Mouse (Mus musculus) ES-E14 (cell line): ENCODE measurements around the gene Bcl9. TPM values are rescaled to one million over a fixed set of nuclear protein-coding genes. Genes with fewer than 3 reads are reported as not detected.
A peak's percentile ranks its signal among the peaks of the same experiment; 100 is the strongest.

Experiments used
- DNase-seq: peaks from one replicate; pipeline ENCODE4 v3.0.0-alpha.2; 2013; ENCODE audit warnings: low read depth, low spot score
- H3K27ac ChIP-seq: 2 replicates; pipeline ENCODE4 v1.5.1; 2012; ENCODE audit warnings: low read depth, mild to moderate bottlenecking, low read length, moderate library complexity, mixed read lengths; ENCODE audit not compliant: poor library complexity, insufficient read depth, severe bottlenecking
- H3K36me3 ChIP-seq: 2 replicates; pipeline ENCODE4 v1.6.1; 2012; ENCODE audit warnings: mild to moderate bottlenecking, low read length, moderate library complexity, mixed read lengths; ENCODE audit not compliant: control insufficient read depth, poor library complexity, insufficient read depth, severe bottlenecking
- H3K4me1 ChIP-seq, 2 experiments: fragments of 150-350 bp in 1 of 2; sonication (generic) in 1 of 2; 2 replicates each; pipeline ENCODE4 v1.6.1; 2012; ENCODE audit warnings: low read length in 2 of 2, mild to moderate bottlenecking in 1 of 2, mixed read lengths in 1 of 2; ENCODE audit not compliant: control insufficient read depth in 2 of 2, insufficient read depth in 2 of 2, poor library complexity in 1 of 2
- H3K4me3 ChIP-seq, 2 experiments: fragments of 150-350 bp in 1 of 2; sonication (generic) in 1 of 2; 2 replicates each; pipeline ENCODE4 v1.5.1; 2012; ENCODE audit warnings: low read length in 2 of 2, low read depth in 1 of 2, mild to moderate bottlenecking in 1 of 2, mixed read lengths in 1 of 2; ENCODE audit not compliant: insufficient read depth in 1 of 2, poor library complexity in 1 of 2, severe bottlenecking in 1 of 2
- H3K9ac ChIP-seq: 2 replicates; pipeline ENCODE4 v1.6.1; 2012; ENCODE audit warnings: low read depth, mild to moderate bottlenecking, low read length, mixed read lengths; ENCODE audit not compliant: poor library complexity, insufficient read depth, severe bottlenecking
- H3K9me3 ChIP-seq: fragments of 150-350 bp; sonication (generic); 2 replicates; pipeline ENCODE4 v1.6.1; 2012; ENCODE audit warnings: low read depth, mild to moderate bottlenecking, low read length; ENCODE audit not compliant: control insufficient read depth, insufficient read depth
- CHD2 ChIP-seq: IDR thresholded peaks from 2 replicates; pipeline ENCODE4 v1.6.1; 2014; ENCODE audit warnings: mild to moderate bottlenecking, low read depth, low read length, inconsistent platforms
- HCFC1 ChIP-seq: IDR thresholded peaks from 2 replicates; pipeline ENCODE4 v1.6.1; 2012; ENCODE audit warnings: low read length, inconsistent platforms, borderline replicate concordance; ENCODE audit not compliant: insufficient read depth
- MAFK ChIP-seq: IDR thresholded peaks from 2 replicates; pipeline ENCODE4 v1.6.1; 2014; ENCODE audit warnings: mild to moderate bottlenecking, low read depth, low read length, inconsistent platforms; ENCODE audit not compliant: insufficient read depth
- ZC3H11A ChIP-seq: IDR thresholded peaks from 2 replicates; pipeline ENCODE4 v1.6.1; 2012; ENCODE audit warnings: low read depth, mild to moderate bottlenecking, inconsistent platforms, low read length, borderline replicate concordance
- ZNF384 ChIP-seq: IDR thresholded peaks from 2 replicates; pipeline ENCODE4 v1.6.1; 2012; ENCODE audit warnings: low read depth, low read length, inconsistent platforms
- in situ Hi-C, 2 experiments: fragments of 600-800 bp; cut with MboI; formaldehyde crosslinking; loops; one replicate each; pipeline ENCODE4 v1.15.1; 2025; ENCODE audit warnings: low sequenced_read_pairs in 2 of 2, inconsistent platforms in 1 of 2; ENCODE audit not compliant: unreplicated experiment in 2 of 2
- total RNA-seq: library from RNA; depleted of rRNA; stranded (reverse); fragments of 300-350 nt; gene quantifications from 2 replicates; pipeline ENCODE4 v1.2.3, GENCODE M21; 2012

Gene Bcl9
- total RNA-seq, 1 experiment = 8.1 TPM

DNA sequence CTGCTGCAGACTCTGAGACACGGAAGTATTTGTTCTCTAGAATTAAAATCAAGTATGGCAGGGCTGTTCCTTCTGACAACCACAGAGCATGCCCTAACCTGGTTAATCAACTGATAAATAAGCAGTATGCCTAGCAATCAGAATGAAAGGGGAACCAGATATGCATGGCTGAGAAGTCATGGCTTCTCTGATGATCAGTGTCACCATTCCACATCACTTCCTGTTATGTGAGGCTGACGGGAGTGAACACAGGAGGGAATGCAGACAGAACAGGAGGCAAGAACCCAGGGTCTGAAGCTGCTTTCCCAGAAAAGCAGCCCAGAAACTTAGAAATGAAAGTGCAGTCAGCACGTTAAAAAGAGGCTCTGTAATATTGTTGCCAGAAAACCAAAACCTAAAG, 91.2 kb downstream of the Bcl9 start:
- TF ChIP-seq HCFC1 (no peak), CHD2 (no peak), ZC3H11A (no peak), MAFK (no peak), ZNF384 (no peak)
- Histone ChIP-seq H3K36me3 (peaks cover 34% of the 10 kb centered on the region), H3K4me3 (no peak overlapping the region), H3K4me1 (no peaks in the 10 kb centered on the region; a peak in 1 of 4 replicates), H3K9ac (no peak overlapping the region), H3K9me3 (no peaks in the 10 kb centered on the region), H3K27ac (no peak overlapping the region)
- in situ Hi-C loops = no loop called here
- no peak for DNase-seq

- DNase-seq = no peak
- Histone ChIP-seq H3K4me3 (no peak overlapping the region), H3K27ac (no peak overlapping the region), H3K36me3 (peaks cover 22% of the 10 kb centered on the region), H3K9ac (no peak overlapping the region), H3K4me1 (no peaks in the 10 kb centered on the region; a peak in 1 of 4 replicates), H3K9me3 (no peaks in the 10 kb centered on the region)
- in situ Hi-C loops = no loop called here
- no peak for TF ChIP-seq CHD2
- no peak for TF ChIP-seq MAFK
- TF ChIP-seq ZNF384 = no peak
- TF ChIP-seq HCFC1 = no peak
- TF ChIP-seq ZC3H11A = no peak
Observed at GRCm38 (mm10) chr3:97203880-97204279, 93.8 kb downstream of the Bcl9 start.

DNA sequence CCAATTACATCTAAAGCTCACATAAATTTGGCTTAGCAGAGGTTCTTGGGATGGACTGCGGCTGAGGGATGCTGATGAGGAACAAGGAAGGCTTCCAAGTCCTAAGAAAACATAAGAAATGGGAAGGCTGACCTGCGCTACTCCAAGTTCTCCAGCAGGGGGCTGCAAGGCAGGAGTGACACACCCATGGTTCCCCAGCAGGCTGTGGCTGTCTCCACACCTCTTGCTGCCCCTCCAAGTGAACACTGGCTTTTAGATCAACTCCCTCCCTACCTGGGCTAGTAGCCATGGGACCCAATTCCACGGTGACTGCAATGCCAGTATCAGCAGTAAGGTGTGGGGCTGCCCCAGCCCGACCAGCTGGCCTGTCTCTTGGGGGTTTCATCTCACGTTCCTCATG, 95.8 kb downstream of the Bcl9 start:
- H3K4me1 ChIP-seq = no peaks in the 10 kb centered on the region; a peak in 1 of 4 replicates
- no peaks in the 10 kb centered on the region for H3K9me3 ChIP-seq
- no peak overlapping the region for H3K9ac ChIP-seq
- TF ChIP-seq MAFK = no peak
- TF ChIP-seq CHD2 = no peak
- no peak for TF ChIP-seq HCFC1
- TF ChIP-seq ZC3H11A = peak; percentile 59; the same call in 1 of the 2 replicates
- DNase-seq = peak; percentile 61
- H3K4me3 ChIP-seq = no peak overlapping the region
- in situ Hi-C loops = no loop called here
- no peak overlapping the region for H3K27ac ChIP-seq
- peaks cover 12% of the 10 kb centered on the region for H3K36me3 ChIP-seq

- H3K9ac ChIP-seq = no peak overlapping the region
- H3K4me3 ChIP-seq = no peak overlapping the region
- no peak overlapping the region for H3K27ac ChIP-seq
- no peaks in the 10 kb centered on the region for H3K36me3 ChIP-seq
- TF ChIP-seq ZNF384 (no peak), CHD2 (no peak), HCFC1 (no peak), ZC3H11A (no peak), MAFK (no peak)
- no peak for DNase-seq
- H3K9me3 ChIP-seq = no peaks in the 10 kb centered on the region
- in situ Hi-C loops = loop anchor here in 1 of 2 experiments (25.0 kb wide), 1 partner anchor 262 kb away; the partner anchor contains the start of gene Gja8
- no peaks in the 10 kb centered on the region; a peak in 1 of 4 replicates for H3K4me1 ChIP-seq
Observed at GRCm38 (mm10) chr3:97199261-97199660, 98.5 kb downstream of the Bcl9 start.

DNA sequence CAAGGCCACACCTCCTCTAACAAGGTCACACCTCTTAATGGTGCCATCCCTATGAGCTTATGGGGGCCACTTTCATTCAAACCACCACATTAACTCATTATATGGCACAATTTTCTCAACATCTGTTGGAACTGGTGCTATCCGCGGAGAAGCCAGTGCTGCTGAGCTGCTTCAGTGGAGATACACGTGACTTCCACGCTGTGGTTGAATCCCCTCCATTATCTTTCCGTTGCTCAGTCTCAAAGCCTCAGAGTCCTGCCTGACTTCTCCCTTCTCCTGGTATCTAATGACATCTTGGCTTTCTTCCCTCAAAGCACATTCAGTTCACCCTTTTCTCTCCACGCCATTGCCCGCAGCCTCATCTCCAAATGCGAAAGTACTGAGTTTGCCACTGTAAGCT, 101.1 kb downstream of the Bcl9 start:
- Histone ChIP-seq H3K36me3 (no peaks in the 10 kb centered on the region), H3K4me1 (no peaks in the 10 kb centered on the region), H3K4me3 (no peak overlapping the region), H3K27ac (no peak overlapping the region), H3K9me3 (no peaks in the 10 kb centered on the region), H3K9ac (no peak overlapping the region)
- TF ChIP-seq MAFK (no peak), ZNF384 (no peak), ZC3H11A (no peak), CHD2 (no peak), HCFC1 (no peak)
- in situ Hi-C loops = loop anchor here in 1 of 2 experiments (25.0 kb wide), 1 partner anchor 259 kb away; the partner anchor contains the start of gene Gja8
- no peak for DNase-seq
